Mouse (Mus musculus) heart, embryonic 16.5 days (tissue): Measurements from ENCODE around the gene Nudt3. TPM values are rescaled to one million over a fixed set of nuclear protein-coding genes. Genes with fewer than 3 reads are reported as not detected.

ENCODE experiments used
- ATAC-seq: fragments of 200-750 bp; cut with Nextera tagmentation; replicated peaks from 2 replicates; pipeline ENCODE4 v1.8.0; 2017; ENCODE audit warnings: moderate number of reproducible peaks; ENCODE audit not compliant: insufficient read depth, low FRiP score; ENCODE audit errors: extremely low read depth
- H3K27ac ChIP-seq: fragments of 300-500 bp; sonication (generic); 2 replicates; pipeline ENCODE4 v1.5.1; 2014; ENCODE audit warnings: mild to moderate bottlenecking, low read length, control low read depth, moderate library complexity
- H3K27me3 ChIP-seq: fragments of 300-500 bp; sonication (generic); 2 replicates; pipeline ENCODE4 v1.6.1; 2014; ENCODE audit warnings: low read length, mixed read lengths; ENCODE audit not compliant: control insufficient read depth, insufficient read depth
- H3K36me3 ChIP-seq: fragments of 300-500 bp; sonication (generic); 2 replicates; pipeline ENCODE4 v1.6.1; 2014; ENCODE audit not compliant: control insufficient read depth, insufficient read depth
- H3K4me1 ChIP-seq: fragments of 300-500 bp; sonication (generic); 2 replicates; pipeline ENCODE4 v1.6.1; 2014; ENCODE audit warnings: low read length, mixed read lengths; ENCODE audit not compliant: control insufficient read depth, insufficient read depth
- H3K4me2 ChIP-seq: fragments of 300-500 bp; sonication (generic); 2 replicates; pipeline ENCODE4 v1.6.1; 2014; ENCODE audit warnings: low read depth, mild to moderate bottlenecking, control low read depth, low read length
- H3K4me3 ChIP-seq: fragments of 300-500 bp; sonication (generic); 2 replicates; pipeline ENCODE4 v1.5.1; 2014; ENCODE audit warnings: mild to moderate bottlenecking, control low read depth, low read length
- H3K9ac ChIP-seq: fragments of 300-500 bp; sonication (generic); 2 replicates; pipeline ENCODE4 v1.6.1; 2014; ENCODE audit warnings: low read length, control low read depth
- H3K9me3 ChIP-seq: fragments of 300-500 bp; sonication (generic); replicated peaks from 2 replicates; pipeline ENCODE4 v1.6.1; 2016; ENCODE audit warnings: low read length; ENCODE audit not compliant: control insufficient read depth
- WGBS: fragments of 180-500 bp; shearing (Covaris S2); extraction: QIAGEN DNeasy Blood & Tissue Kit; methylation state at CpG from one replicate; pipeline ENCODE4 v1.1.7; 2014; 5-methylcytosine and 5-hydroxymethylcytosine counted together
- polyA plus RNA-seq: library from polyadenylated mRNA; unstranded; fragments of >200 nt; fragmentation: Nextera tagmentation; extraction: Ambion mirVana; gene quantifications from 2 replicates; pipeline ENCODE4 v1.2.1, GENCODE M21; 2015

The Nudt3 gene
- 162 and 176 TPM in 2 replicates for polyA plus RNA-seq

GRCm38 (mm10) chr17:27623360-27624326 is at the start of gene Nudt3:
TSS of gene Nudt3 (minus strand) at chr17:27623495.
- peaks cover 29% of the 10 kb centered on the region for H3K4me1 ChIP-seq
- WGBS: 8% methylated on average over 76 of the region's 91 CpGs
- peak within 1 kb of the TSS; percentile 94 for H3K27ac ChIP-seq
- H3K36me3 ChIP-seq: no peaks in the 10 kb centered on the region
- no peaks in the 10 kb centered on the region for H3K9me3 ChIP-seq
- H3K4me2 ChIP-seq: peak within 1 kb of the TSS; percentile 87
- no peaks in the 10 kb centered on the region for H3K27me3 ChIP-seq
- H3K4me3 ChIP-seq: peak within 1 kb of the TSS; percentile 76
- H3K9ac ChIP-seq: peak within 1 kb of the TSS; percentile 93
- peak; percentile 92 for ATAC-seq

- 68% methylated on average over 6 of the region's 6 CpGs for WGBS
- Histone ChIP-seq H3K36me3 (no peaks in the 10 kb centered on the region), H3K4me2 (no peak overlapping the region), H3K27me3 (no peaks in the 10 kb centered on the region), H3K4me1 (peaks cover 2% of the 10 kb centered on the region; the same call in 1 of the 2 replicates), H3K4me3 (no peak overlapping the region), H3K9me3 (0 out of 2 replicates have a peak, but pooled peaks cover 2% of the 10 kb centered on the region), H3K27ac (no peak overlapping the region), H3K9ac (no peak overlapping the region)
- no peak for ATAC-seq
Observed at GRCm38 (mm10) chr17:27671720-27672119, 48.4 kb upstream of the Nudt3 start.

- 66% methylated on average over 7 of the region's 7 CpGs for WGBS
- H3K9me3 ChIP-seq: no peaks in the 10 kb centered on the region; the same call in 1 of the 2 replicates
- H3K4me3 ChIP-seq: no peak overlapping the region
- H3K9ac ChIP-seq: no peak overlapping the region
- H3K27me3 ChIP-seq: peaks cover 28% of the 10 kb centered on the region
- H3K36me3 ChIP-seq: no peaks in the 10 kb centered on the region
- no peak for ATAC-seq
- H3K4me1 ChIP-seq: peaks cover 10% of the 10 kb centered on the region
- no peak overlapping the region for H3K4me2 ChIP-seq
- no peak overlapping the region for H3K27ac ChIP-seq
Observed at GRCm38 (mm10) chr17:27658767-27659166, 35.5 kb upstream of the Nudt3 start.

GRCm38 (mm10) chr17:27657123-27657522 is 33.8 kb upstream of the Nudt3 start:
- WGBS: 66% methylated on average over 8 of the region's 8 CpGs
- no peak overlapping the region for H3K4me3 ChIP-seq
- ATAC-seq: no peak
- H3K9me3 ChIP-seq: no peaks in the 10 kb centered on the region; the same call in 1 of the 2 replicates
- H3K36me3 ChIP-seq: no peaks in the 10 kb centered on the region
- no peak overlapping the region for H3K9ac ChIP-seq
- H3K4me2 ChIP-seq: no peak overlapping the region
- H3K27ac ChIP-seq: no peak overlapping the region
- H3K27me3 ChIP-seq: peaks cover 28% of the 10 kb centered on the region
- peaks cover 10% of the 10 kb centered on the region for H3K4me1 ChIP-seq

GRCm38 (mm10) chr17:27656414-27656813 is 33.1 kb upstream of the Nudt3 start:
- peak overlapping the region; percentile 95; the same call in 1 of the 2 replicates for H3K4me2 ChIP-seq
- H3K9me3 ChIP-seq: no peaks in the 10 kb centered on the region; the same call in 1 of the 2 replicates
- ATAC-seq: no peak
- H3K27ac ChIP-seq: no peak overlapping the region
- peaks cover 10% of the 10 kb centered on the region for H3K4me1 ChIP-seq
- H3K4me3 ChIP-seq: peak overlapping the region; percentile 59; the same call in 1 of the 2 replicates
- peaks cover 28% of the 10 kb centered on the region for H3K27me3 ChIP-seq
- no peaks in the 10 kb centered on the region for H3K36me3 ChIP-seq
- 10% methylated on average over 5 of the region's 5 CpGs for WGBS
- H3K9ac ChIP-seq: no peak overlapping the region

GRCm38 (mm10) chr17:27656011-27656399 is 32.7 kb upstream of the Nudt3 start:
- Histone ChIP-seq H3K4me1 (peaks cover 10% of the 10 kb centered on the region), H3K9ac (no peak overlapping the region), H3K27ac (no peak overlapping the region), H3K27me3 (peaks cover 28% of the 10 kb centered on the region), H3K4me3 (peak overlapping the region; percentile 59), H3K9me3 (no peaks in the 10 kb centered on the region; the same call in 1 of the 2 replicates), H3K4me2 (peak overlapping the region; percentile 95), H3K36me3 (no peaks in the 10 kb centered on the region)
- 4% methylated on average over 14 of the region's 14 CpGs for WGBS
- ATAC-seq: no peak

- H3K27me3 ChIP-seq: peaks cover 28% of the 10 kb centered on the region
- no peak within 1 kb of the TSS for H3K27ac ChIP-seq
- 3% methylated on average over 54 of the region's 65 CpGs for WGBS
- peak within 1 kb of the TSS; percentile 59 for H3K4me3 ChIP-seq
- H3K4me2 ChIP-seq: peak within 1 kb of the TSS; percentile 95
- peak within 1 kb of the TSS; percentile 66 for H3K9ac ChIP-seq
- ATAC-seq: 0 out of 2 replicates have a peak, but pooled peaks have one; percentile 35
- H3K9me3 ChIP-seq: no peaks in the 10 kb centered on the region; the same call in 1 of the 2 replicates
- no peaks in the 10 kb centered on the region for H3K36me3 ChIP-seq
- peaks cover 10% of the 10 kb centered on the region for H3K4me1 ChIP-seq
Observed at GRCm38 (mm10) chr17:27655089-27656010, 32.1 kb upstream of the Nudt3 start, which contains the start of gene Pacsin1. TSS of gene Pacsin1 (plus strand) at chr17:27655509.

GRCm38 (mm10) chr17:27653253-27653959 is 30.1 kb upstream of the Nudt3 start:
- Histone ChIP-seq H3K4me2 (no peak overlapping the region), H3K9me3 (peaks cover 3% of the 10 kb centered on the region), H3K36me3 (no peaks in the 10 kb centered on the region), H3K27me3 (peaks cover 28% of the 10 kb centered on the region), H3K27ac (no peak overlapping the region), H3K4me1 (peaks cover 10% of the 10 kb centered on the region), H3K9ac (no peak overlapping the region), H3K4me3 (no peak overlapping the region)
- 48% methylated on average over 10 of the region's 10 CpGs for WGBS
- no peak for ATAC-seq
